Mouse (Mus musculus) left cerebral cortex, adult 2 months (tissue): ENCODE results near the gene Smarcb1. TPM values are rescaled to one million over a fixed set of nuclear protein-coding genes. Genes with fewer than 3 reads are reported as not detected.

ENCODE experiments used
- DNase-seq, 2 experiments: peaks; one replicate each; pipeline ENCODE4 v3.0.0; 2021 to 2022; ENCODE audit warnings: low spot score in 2 of 2, mixed read lengths in 1 of 2; ENCODE audit errors: extremely low spot score in 1 of 2
- H3K27ac ChIP-seq: fragments of 200-600 bp; 2 replicates; pipeline ENCODE4 v1.8.1; 2022
- H3K4me3 ChIP-seq: fragments of 200-600 bp; 2 replicates; pipeline ENCODE4 v1.8.1; 2022
- CTCF ChIP-seq: fragments of 200-600 bp; IDR thresholded peaks from 2 replicates; pipeline ENCODE4 v1.8.1; 2022; ENCODE audit warnings: antibody characterized with exemption, mild to moderate bottlenecking, moderate library complexity
- intact Hi-C: fragments of 180-260 bp; cut with DNase I; formaldehyde crosslinking; loops from one replicate; pipeline ENCODE4 v1.15.1; 2025
- total RNA-seq, 2 experiments: library from RNA; stranded (reverse); gene quantifications; 2 replicates each; pipeline ENCODE4 v1.2.3; 2021

Smarcb1 gene
- total RNA-seq, 2 experiments from 2014 or later: 75.8 to 78.2 TPM

DNA sequence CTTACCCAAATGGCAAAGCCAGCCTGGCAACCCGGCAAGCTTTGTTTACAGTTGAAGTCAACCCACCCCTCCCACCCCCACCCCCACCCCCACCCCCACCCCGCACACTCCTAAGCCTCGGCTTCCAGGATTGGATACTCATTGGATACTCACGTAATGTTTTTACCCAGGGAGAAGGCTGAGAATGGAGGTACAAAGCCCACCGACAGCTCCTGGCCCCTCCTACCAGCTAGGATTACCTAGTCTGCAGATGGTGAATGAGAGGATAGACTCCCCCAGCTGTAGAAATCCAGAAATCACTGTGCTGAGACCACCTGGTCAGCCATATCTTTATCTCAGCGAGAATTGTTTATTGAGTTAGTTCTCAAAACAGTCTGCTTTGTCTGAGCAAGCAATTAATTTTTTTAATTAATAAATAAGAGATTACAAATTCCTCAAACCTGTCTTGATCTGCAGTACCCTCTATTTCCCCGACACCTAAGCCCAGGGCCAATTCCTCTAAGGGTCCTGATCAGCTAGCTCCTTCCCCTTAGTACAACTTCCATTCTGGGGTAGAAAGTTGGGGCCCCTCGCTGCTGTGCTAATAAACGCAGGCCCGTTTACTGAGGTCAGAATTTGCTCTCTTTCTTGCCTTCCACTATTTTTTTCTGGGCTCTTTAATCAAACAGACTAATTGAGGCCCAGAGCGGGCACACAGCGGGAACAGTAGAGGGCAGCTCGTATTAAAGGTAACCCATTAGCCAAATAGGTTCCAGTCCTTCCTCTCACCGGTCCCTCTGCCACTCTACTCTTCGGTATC, 38.8 kb downstream of the Smarcb1 start:
- DNase-seq: no peak
- Histone ChIP-seq H3K4me3 (no peak overlapping the region), H3K27ac (no peak overlapping the region)
- TF ChIP-seq CTCF: no peak
- intact Hi-C loops: loop anchor here (1.0 kb wide), 1 partner anchor 69 kb away; no protein-coding TSS in a partner anchor

DNA sequence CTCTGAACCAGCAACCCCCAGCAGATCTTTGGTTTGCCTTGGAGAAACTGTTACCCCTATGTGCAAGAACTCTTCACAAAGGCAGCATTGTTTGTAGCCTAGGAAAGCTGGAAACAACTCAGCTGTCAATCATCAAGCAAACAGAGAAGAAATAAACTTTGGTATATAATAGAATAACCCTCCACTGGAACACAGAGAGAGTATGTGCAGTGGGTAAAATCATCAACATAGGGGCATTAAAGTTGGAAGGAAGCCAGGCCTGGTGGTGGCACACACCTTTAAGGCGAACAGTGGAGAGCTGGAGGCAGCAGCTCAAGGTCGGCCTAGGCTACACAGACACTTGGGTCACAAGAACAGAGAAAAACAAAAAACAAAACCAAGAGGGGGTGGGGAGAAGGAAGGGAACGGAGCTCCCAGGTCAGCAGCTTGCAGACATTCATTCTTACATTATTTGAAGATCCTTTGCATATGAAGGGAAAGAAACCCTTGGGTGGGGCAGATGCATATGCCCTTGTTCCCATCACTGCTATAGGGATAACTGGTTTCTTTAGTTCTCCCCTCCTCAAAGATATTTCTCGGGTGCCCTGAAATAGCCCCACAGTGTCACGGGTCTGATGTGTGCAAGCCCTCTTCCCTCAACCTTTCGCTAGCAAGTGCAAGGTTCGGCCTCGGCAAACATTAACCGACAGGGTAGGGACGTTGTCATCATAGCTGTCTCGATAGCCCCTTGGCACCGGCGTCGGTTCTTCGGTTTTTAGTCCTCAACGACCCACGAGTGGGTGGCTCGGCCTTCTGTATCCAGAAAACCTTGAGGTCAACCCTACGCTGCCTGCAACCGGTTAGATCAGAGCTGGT, 39.6 kb downstream of the Smarcb1 start:
- no peak for TF ChIP-seq CTCF
- Histone ChIP-seq H3K27ac (no peak overlapping the region), H3K4me3 (no peak overlapping the region)
- DNase-seq: no peak
- intact Hi-C loops: no loop called here

DNA sequence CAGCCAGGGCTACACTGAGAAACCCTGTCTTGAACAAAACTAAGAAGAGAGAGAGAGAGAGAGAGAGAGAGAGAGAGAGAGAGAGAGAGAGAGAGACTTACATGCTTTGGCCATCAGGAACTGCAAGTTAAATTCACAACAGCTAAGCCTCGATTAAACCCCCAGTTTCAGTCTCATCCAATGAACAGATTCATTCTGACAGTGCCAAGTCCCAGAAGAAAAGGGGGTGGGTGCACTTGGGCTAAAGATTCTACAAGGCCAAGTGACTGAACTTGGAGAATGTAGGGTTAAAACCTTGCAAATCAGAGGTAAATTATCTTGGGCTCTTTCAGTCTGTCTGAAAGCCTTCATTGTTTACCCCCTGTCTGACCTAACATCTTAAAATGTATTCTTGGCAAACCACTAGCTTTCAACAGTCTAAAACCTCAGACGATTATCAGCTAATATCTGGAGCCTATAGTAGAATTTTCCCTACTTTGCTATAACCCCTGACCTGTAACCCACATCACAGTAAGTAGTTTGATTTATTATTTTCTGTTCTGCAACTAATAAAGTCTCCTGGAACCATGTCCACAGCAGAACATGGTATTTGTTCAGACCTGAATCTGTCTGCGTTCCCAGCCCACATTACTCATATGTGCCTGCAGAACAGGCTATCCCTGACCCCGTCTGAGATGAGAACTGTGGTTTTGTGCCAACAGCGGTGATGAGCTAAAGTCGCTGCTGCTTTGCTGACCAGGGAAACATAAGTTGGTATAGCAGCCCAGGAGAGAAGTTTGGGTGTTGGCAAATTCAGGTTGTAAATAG, 40.4 kb downstream of the Smarcb1 start:
- intact Hi-C loops: no loop called here
- no peak overlapping the region for H3K4me3 ChIP-seq
- H3K27ac ChIP-seq: no peak overlapping the region
- DNase-seq: no peak
- no peak for TF ChIP-seq CTCF

DNA sequence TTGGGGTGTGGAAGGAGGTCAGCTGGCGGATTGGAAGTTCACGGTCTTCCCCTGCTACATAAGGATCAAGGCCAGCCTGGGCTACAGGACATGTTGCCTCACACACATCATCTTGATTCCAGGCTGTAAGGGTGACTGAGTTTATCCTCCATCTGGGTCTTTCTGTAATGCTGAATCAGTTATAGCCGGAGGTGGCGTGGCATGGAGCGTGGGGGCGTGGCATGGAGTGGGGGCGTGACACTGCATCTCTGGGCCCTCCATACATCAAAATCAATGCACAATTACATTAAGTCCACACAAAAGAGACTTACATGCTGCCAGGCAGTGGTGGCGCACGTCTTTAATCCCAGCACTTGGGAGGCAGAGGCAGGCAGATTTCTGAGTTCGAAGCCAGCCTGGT, 41.1 kb downstream of the Smarcb1 start:
- Histone ChIP-seq H3K4me3 (no peak overlapping the region), H3K27ac (no peak overlapping the region)
- DNase-seq: no peak
- no peak for TF ChIP-seq CTCF
- intact Hi-C loops: no loop called here

DNA sequence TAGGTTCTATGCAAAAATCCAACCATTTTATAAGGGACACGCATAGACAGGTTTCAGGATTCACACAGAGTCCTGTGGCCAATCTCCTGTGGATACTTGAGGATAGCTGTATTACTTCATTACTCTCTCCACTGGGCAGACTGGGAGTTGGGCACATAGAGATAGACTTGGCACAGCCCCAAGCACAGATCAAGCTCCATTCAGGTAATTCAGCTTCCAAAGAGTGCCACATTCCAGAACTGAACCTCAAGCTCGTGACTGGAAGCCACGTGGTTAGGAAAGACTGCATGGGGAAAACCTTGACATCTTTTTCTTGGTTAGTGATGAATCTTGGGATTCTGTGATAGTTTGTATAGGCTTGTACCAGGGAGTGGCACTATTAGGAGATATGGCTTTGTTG, 42.6 kb downstream of the Smarcb1 start:
- no peak for DNase-seq
- H3K4me3 ChIP-seq: no peak overlapping the region
- intact Hi-C loops: no loop called here
- TF ChIP-seq CTCF: no peak
- H3K27ac ChIP-seq: no peak overlapping the region

DNA sequence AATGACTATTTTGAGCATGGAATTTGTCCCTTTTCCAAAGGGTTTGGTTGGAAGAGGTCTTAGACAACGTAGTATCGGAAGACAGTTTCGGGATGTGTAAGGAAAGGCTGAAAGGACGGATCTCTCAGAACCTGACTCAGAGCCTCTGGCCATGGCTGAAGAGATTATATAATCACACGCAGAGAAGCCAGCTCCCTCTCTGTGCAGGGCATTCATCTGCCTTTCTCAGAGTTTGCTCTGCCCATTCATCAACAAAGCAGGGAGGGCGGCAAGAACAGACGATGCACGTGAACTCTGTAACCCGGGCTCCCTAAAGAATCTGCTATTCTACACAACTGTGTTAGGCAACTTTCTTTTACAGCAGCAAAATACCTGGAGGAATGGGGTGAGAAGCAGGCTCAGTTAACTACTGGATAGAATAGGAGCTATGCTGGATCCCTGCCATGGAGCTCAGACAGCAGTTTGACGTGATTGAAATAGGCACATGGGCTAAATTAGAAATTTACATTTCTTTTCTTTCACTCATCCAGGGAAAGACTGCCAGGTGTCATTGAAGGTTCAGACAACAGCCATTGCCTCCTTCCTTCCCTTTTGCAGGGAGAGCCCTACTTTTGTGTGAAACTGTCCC, 47.8 kb downstream of the Smarcb1 start:
- intact Hi-C loops: no loop called here
- DNase-seq: no peak

DNA sequence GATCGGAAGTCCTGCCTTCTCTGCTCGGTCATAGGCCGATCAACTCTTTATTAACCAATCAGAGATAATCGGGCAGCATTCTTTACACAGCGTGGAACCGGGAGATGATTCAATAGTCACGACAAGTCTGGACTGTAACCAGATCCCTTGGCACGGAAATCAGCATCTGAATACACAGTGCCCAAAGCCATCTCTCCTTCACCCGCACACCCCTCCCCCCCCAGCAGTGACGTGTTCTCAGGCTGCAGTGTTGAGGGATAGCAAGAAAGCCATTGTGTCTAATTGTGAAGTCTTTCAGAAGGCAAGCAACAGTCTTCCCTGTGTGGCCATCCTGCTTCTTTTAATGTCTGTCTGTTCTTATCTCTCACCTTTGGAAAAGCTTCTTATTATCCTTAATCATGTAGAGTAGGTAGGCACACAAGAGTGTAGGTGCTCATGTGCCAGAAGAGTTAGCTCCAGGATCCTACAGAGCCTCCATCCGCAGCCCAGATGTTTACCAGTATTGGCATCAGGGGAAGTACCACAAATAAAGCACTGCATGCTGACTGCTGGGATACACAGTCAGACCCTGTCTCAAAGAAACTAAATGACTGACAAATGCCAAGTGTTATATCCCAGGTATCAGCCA, 48.4 kb downstream of the Smarcb1 start:
- peak overlapping the region; percentile 80 for H3K27ac ChIP-seq
- no peak for TF ChIP-seq CTCF
- intact Hi-C loops: no loop called here
- peak; percentile 62 to 75 for DNase-seq
- peak overlapping the region; percentile 44 for H3K4me3 ChIP-seq

More for the DNA sequence above, 47.8 kb downstream of the Smarcb1 start:
- Histone ChIP-seq H3K27ac (peak overlapping the region; percentile 80), H3K4me3 (peak overlapping the region; percentile 44)
- no peak for TF ChIP-seq CTCF

DNA sequence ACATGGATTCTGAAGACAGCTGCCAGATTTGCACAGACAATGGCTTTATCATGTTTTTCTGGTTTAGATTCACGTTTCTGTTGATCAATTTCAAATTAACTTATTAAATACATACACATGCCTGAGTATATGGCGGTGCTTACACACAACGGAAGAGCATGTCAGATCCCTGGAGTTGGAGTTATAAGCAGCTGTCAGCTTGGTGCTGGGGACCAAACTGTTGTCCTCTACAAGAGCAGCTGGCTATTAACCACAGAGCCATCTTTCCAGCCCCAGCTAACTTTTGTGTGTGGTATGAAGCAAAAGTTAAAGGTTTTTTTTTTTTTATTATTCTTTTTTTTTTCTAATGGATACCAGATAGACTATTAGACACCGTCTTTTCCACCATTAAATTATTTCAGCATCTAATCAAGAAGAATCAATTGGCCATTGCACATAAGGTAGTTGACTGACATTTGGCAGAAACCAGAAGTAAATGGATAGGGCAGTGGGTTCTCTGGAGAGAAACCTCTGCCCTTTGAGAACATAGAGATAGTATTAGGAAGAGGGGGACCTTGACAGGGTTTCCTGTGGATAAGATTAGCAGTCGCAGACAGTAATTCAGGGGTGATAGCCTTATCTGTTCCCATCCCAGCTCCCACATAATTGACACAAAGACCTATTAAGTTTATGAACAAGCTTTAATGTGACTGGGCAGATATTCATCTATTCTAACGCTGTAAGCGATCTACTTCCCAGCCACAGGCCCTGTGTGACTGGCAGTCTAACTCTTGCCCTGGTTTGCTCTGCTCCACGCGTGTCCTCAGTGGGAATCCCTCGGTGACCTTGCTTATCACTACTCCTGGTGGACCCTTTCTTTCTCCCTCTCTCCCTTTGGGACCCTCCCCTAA, 49.1 kb downstream of the Smarcb1 start:
- no peak for TF ChIP-seq CTCF
- intact Hi-C loops: no loop called here
- Histone ChIP-seq H3K4me3 (peak overlapping the region; percentile 44), H3K27ac (peak overlapping the region; percentile 64)
- no peak for DNase-seq

DNA sequence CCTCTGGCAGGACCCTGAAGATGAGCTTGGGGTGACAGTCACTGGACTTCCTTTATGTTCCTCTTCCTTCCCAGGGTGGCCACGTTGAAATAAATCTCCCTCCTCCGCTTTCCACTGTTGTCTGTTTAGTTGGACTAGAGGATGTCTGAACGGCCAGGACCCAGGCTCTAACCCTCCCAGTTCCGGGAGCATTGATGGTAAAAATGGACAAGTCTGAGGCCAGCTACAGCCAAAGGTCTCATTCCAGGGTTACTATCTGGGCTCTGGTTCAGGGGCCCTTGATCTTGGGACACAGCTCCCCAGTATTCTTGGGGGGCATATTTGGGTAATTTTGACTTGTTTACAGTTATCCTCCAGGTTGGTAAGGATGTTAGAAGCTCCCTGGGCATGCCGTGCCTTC, 59.8 kb downstream of the Smarcb1 start:
- H3K4me3 ChIP-seq: no peak overlapping the region
- H3K27ac ChIP-seq: no peak overlapping the region
- no peak for DNase-seq
- intact Hi-C loops: no loop called here
- TF ChIP-seq CTCF: no peak

DNA sequence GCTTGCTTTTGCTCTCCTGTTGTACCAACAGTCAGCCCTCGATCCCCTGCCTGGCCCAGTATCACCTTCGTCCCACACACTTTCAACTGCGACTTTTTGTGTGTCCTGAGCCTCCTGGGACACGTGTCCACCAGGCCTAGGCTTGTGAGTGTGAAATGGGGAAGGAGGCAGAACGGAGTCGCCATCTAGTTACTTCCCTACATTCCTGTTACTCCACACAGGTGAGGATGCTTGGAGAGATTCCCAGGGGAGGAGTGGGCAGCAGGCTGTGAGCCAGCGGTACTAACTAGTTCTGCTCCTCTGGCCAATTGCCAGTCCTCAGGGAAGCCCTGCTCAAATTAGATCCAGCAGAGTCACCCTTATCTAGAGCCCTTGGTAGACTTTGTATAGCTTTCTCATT, 60.7 kb downstream of the Smarcb1 start:
- intact Hi-C loops: no loop called here
- no peak for TF ChIP-seq CTCF
- DNase-seq: no peak
- Histone ChIP-seq H3K4me3 (no peak overlapping the region), H3K27ac (peak overlapping the region; percentile 94; the same call in 1 of the 2 replicates)

DNA sequence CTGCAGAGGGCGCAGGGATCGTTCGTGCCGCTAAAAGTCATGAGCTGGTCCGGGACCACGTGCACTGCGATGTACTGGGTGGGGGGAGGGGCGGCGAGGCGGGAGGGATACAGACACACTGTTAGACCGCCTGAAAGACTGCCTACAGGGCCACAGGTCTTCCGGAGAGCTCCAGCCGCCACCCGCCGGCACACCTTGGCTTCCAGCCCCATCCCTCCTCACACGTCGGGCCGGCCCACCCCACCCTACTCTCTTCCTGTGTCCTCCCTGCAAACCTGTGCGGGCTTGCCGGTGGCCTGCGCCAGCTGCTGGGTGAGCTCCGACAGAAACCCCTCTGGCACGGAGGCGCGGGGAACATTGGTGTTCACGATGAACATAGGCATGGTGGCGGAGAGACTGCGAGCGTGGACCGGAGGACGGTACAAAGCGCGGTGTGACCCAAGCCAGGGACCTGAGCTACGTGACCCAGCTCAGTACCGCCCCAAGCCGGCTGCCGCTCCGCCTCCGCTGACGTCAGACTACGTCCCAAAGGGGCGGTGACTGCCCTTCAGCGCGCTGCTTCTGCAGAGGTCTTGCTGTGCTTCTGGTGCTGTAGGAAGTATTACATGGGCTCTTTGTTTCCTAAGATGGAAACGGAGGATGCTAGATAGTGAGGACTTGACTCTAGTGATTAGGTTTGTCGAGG, 61.5 kb downstream of the Smarcb1 start, which contains the start of gene Mif:
Gene Mif, minus strand, starts transcription at position 455 of the 685 bp plus-strand sequence.
- H3K27ac ChIP-seq: peak within 1 kb of the TSS; percentile 94
- peak within 1 kb of the TSS; percentile 98 for H3K4me3 ChIP-seq
- DNase-seq: peak; percentile 83 to 84
- intact Hi-C loops: loop anchor here (5.0 kb wide), 1 partner anchor 98 kb away; the partner anchor contains the start of gene Cabin1
